8 mouse cellular contexts compared by ENCODE assay signal in genomic region chr15:83149196-83150072, GRCm38 (mm10). TPM values are rescaled to one million over a fixed set of nuclear protein-coding genes. Genes with fewer than 3 reads are reported as not detected.
A peak's percentile ranks its signal among the peaks of the same experiment; 100 is the strongest.
DNase-seq lines count a peak whose midpoint lies in the region; ATAC-seq lines count a peak whose summit lies in the region.

Gene Poldip3, minus strand, starts transcription at chr15:83149384.

- peak; percentile 95 for ATAC-seq in hindbrain, embryonic 15.5 days (ENCODE audit: low FRiP score, low read depth)

- H3K4me1 ChIP-seq in hindbrain, embryonic 15.5 days (replicated peaks), result peaks cover 27% of the 10 kb centered on the region

- H3K4me3 ChIP-seq in hindbrain, embryonic 15.5 days, result peak within 1 kb of the TSS; percentile 99

- no peaks in the 10 kb centered on the region for H3K27me3 ChIP-seq in hindbrain, embryonic 15.5 days

- H3K9me3 ChIP-seq in hindbrain, embryonic 15.5 days, result no peaks in the 10 kb centered on the region

- WGBS in hindbrain, embryonic 15.5 days, result under 1% methylated on average over 54 of the region's 56 CpGs

- peak within 1 kb of the TSS; percentile 98 for H3K9ac ChIP-seq in hindbrain, embryonic 15.5 days

- peak within 1 kb of the TSS; percentile 76 for H3K4me2 ChIP-seq in hindbrain, embryonic 15.5 days

- peak; percentile 98 for DNase-seq in R1 (ENCODE audit: low read depth, low spot score)
- peak; percentile 98 for DNase-seq in cerebellum, postnatal 25 days
- peak; percentile 98 to 99 for DNase-seq in frontal cortex, postnatal 36 days (ENCODE audit: low spot score in 2 of 2)
- peak; percentile 98 for DNase-seq in left cerebral cortex, adult 11 months (ENCODE audit: low spot score)
- DNase-seq in lung, postnatal 4 days, result peak; percentile 98
- peak; percentile 99 for DNase-seq in retina, postnatal 7 days (ENCODE audit: low read depth, low spot score)
- DNase-seq in urinary bladder, adult 2 months (ENCODE audit: low spot score), result peak; percentile 98

- H3K27ac ChIP-seq in hindbrain, embryonic 15.5 days (replicated peaks), result peak within 1 kb of the TSS; percentile 100

- H3K36me3 ChIP-seq in hindbrain, embryonic 15.5 days, result peaks cover 15% of the 10 kb centered on the region

RNA-seq across cellular contexts. Expression of gene Poldip3, which starts in this region (rescaled TPM):
- polyA plus RNA-seq in hindbrain, embryonic 15.5 days (2015; fragmentation: Nextera tagmentation; extraction: Ambion mirVana), result 130 and 132 TPM in 2 replicates
- 60.9 and 64.6 TPM in 2 replicates for polyA plus RNA-seq in urinary bladder, adult 2 months (2012; rRNA removed)

Comparison
In these comparisons a context has a peak if more than half of its experiments do, and no peak if none do; other contexts are left out.
1. Peak in every context shown above with its lines: DNase-seq, ATAC-seq, H3K4me3 ChIP-seq and H3K27ac ChIP-seq.